Mouse (Mus musculus): ENCODE measurements around the gene Col24a1. TPM values are rescaled to one million over a fixed set of nuclear protein-coding genes. Genes with fewer than 3 reads are reported as not detected.

Gene Col24a1
- total RNA-seq, 2 experiments from 2014 or later, result 0.69 to 1.6 TPM

DNA sequence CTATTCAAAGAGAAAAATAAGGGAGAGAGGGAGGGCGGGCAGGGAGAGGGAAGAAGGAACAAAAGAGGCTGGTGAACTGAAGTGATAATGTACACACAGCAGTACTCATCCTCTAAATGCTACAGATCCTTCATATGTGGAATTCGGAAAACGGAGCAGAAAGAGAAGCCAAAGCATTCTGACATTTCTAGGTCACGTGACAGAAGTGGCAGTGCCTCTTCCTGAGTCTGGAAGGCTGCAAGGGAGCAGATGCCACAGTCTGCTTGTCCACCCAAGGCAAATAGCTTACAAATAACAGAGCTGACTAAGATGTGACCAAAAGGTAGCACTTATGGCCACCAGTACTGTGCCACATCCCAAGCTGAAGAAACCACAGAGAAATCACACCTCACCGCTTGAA is 164.8 kb downstream of the Col24a1 start:
- no peak for DNase-seq (ENCODE audit: low spot score in 2 of 2)

DNA sequence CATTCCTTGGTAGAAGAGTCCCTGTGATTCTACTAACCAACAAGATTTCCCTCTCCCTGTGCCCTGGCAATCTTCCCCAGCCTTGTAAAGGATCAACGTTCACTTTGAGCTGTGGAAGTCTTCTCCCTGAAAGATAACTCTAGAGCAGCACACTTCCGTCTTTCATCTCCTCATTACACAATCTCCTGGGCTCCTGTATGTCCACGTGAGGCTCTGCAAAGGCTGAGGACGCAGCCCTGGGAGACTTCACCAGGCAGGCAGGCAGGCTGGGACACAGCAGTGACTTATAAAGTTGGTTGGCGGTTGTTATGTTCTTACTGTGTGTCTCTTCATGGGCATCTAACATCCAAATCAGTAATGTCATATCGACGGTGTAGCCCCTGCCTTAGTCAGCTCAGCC is 170.1 kb downstream of the Col24a1 start:
- no peak for DNase-seq (ENCODE audit: low spot score in 2 of 2)

DNA sequence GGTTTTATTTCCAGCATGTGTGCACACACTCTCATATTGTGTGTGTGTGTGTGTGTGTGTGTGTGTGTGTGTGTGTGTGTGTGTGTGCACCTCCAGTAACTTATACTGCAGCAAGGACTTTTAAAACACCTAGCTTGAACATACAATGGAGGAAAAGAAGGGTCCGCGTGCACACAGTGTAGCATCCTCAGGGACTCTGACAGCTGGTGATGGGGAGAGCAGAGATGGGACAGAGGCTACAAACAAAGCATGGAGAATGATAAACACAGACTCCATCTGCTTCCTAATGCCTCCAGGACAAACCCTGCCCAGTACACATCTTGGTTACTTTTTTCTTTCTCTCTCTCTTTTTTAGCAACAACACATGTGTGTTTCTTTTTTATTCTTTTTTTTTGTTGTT is 171.5 kb downstream of the Col24a1 start:
- DNase-seq (ENCODE audit: low spot score in 2 of 2), result no peak

DNA sequence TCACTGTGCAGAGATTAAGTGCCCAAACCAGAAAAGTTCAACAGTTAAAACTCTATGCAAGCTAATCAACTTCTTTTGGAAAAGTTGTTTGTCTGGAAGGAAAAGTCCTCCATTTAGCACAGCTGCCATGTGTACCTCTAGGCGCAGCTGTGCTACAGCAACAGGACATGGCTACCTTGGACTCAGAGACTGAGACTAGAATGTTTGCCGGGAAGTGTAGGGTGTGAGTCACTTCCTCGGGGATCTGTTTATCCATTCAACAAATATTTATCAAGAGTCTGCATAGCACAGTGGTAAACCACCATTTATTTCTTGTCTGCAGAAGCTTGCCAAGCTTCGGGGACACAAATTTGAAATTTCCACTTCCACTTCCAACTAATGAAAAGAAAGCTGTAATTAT is 178.8 kb downstream of the Col24a1 start:
- no peak for DNase-seq (ENCODE audit: low spot score in 2 of 2)

DNA sequence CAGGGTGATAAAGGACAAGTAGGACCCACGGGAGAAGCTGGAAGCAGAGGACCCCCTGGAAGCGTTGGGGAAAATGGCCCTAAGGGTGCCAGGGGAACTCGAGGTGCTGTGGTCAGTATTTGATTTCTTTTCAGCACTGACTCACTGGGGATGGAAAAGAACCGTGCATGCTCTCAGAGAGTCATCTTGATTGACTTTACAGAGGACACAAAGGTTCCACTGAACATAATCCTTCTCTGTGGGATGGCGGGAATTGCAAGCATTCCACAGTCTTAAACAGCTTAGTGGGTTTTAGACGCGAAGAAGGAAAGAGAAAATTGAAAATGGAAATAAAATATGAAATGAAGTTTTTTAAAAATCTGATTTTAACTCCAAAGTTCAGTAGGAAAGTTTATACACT is 181.9 kb downstream of the Col24a1 start:
- DNase-seq (ENCODE audit: low spot score in 2 of 2), result no peak

DNA sequence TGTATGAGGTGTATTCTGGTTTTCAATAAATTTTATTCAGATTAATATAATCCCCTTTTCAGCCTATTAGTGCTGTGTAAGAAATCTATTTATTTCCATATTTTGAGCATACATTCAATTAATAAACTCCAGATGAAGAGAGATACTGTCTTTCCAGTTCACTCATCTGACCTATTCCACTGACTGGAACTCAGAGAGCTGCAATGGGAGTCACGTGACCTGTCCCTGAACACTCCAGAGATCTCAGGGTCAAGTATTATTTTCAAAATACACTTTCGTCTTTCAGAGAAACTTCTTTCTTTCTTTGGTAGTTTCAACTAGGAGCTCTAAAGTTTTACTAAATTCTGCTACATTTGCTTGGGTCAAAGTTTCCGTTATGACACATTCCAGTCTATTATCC is 184.4 kb downstream of the Col24a1 start:
- DNase-seq (ENCODE audit: low spot score in 2 of 2), result no peak

DNA sequence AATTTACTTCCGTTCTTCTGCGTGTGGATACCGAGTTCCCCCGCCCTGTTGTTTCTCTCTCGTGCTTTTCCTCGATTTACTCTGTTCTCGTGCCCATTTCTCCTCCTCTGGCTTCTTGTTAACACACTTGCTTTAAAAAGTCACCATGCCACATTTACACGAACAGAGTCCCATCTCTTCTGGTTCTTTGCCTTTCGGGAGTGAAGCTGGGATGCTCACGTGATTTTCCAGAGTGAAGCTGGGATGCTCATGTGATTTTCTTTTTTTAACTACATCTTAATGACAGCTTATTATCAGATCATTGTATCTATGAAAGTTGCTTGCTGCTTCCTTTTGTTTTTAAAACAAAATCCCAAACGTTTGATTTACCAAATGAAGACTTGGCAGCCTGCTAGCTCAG is 184.8 kb downstream of the Col24a1 start:
- DNase-seq (ENCODE audit: low spot score in 2 of 2), result no peak

DNA sequence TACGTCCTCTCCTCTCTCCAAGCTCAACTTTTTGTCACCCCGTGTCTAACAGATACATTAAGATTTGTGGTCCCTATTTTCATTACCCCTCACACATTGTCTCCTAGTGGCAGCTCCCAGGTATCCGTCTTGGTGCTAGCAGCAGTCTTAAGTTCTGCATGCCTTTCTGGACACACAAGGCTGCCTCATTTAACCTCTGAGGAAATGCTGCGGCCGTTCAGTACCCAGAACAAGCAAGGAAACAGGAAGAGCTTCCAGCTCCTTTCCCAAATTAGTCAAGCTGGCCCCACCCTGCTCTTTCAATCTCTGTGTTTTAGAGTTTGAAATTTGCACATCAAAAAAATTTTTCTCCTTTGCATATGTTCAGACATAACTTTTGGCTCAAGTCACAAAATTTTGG is 186.2 kb downstream of the Col24a1 start:
- no peak for DNase-seq (ENCODE audit: low spot score in 2 of 2)

DNA sequence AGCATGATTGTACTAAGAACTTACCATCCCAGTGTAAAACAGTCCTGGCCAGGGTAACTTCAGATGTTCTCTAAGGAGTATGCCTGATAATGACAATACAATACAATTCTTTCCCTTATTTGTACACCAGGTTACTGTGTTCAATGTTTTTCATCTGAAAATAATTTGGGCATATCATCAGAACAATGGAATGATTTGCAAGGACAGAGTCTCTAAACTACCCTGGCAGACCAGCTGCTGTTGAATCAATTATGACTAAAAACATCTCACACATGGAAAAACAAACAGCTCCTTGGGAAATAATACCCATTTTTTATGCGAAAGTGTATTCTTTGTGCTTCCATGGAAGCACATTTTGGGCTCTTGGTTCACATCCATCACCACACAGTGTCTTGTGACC is 198.0 kb downstream of the Col24a1 start:
- no peak for DNase-seq (ENCODE audit: low spot score in 2 of 2)

DNA sequence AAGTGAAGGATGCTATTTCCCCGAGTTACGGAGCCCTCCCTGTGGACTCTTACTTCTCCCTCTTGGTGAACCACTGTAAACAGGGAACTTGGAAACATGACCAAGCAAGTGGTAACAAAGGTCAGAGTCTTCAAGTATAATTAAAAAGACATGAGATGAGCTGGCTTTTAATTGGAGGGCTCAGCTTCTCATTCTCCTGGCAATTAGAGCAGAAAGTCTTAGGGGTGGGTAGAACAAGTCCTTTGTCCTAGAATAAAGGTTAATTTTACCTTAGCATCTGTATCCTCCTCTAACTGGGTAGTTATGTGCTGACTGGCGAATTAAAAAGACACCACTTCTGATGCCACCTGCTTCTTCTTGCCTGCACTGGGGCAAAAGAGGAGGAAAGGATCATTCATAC is 199.1 kb downstream of the Col24a1 start:
- no peak for DNase-seq (ENCODE audit: low spot score in 2 of 2)

DNA sequence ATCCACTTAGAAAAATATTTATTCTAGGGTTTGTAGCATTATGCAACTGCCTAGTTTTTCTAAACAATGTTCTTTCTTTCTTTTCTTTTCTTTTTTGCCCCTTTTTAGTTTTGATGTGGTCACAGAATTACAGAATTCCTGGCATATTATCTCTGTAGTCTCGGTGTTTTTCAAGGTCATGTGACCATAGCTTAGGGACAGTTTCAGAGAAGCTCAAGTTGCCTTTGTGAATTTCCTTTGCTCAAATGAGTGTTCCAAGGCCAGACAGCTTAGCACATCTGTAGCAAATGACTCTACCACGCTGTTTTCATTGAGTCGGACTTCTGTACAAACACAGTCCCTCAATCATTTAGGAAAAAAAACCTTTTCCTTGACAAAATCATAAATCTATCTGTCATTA is 205.9 kb downstream of the Col24a1 start:
- no peak for DNase-seq (ENCODE audit: low spot score in 2 of 2)

DNA sequence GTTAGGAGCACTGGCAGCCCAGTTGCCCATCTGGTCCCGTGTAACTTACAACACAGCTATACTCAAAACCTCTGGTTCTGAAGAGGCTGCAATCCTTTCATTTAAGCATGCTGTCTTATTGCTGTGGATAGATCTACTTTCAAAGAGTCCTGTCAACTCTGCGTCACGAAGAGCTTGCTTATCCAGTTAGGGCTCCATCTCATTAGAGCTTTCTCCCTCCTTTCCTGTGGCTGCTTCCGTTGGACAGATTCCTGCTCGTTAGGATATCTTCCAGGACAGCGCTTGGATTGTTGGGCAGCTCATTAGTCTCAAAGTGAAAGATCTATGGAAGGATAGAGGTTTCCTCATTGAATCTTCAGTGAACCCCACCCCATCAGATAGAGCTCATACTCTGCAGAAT is 206.6 kb downstream of the Col24a1 start:
- DNase-seq (ENCODE audit: low spot score in 2 of 2), result peak in 1 of 2 experiments; percentile 13

DNA sequence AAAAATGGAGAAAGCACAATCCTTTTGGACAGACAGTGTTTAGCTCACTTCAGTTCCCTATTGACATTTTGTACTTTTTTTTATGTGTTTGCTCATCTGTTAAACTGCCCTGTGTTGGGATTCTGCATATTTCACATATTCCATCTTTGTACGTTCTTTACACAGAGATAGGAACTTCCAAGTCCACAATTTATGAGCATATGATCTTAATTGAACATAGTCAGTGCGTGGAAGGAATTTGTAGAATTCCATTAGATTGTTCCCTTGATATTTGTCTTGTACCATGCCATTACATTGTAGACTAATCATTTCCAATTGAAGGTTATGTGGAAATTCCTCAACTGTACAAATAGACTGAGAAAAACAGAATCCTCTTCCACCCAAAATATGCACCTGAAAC is 212.6 kb downstream of the Col24a1 start:
- DNase-seq (ENCODE audit: low spot score in 2 of 2), result no peak

DNA sequence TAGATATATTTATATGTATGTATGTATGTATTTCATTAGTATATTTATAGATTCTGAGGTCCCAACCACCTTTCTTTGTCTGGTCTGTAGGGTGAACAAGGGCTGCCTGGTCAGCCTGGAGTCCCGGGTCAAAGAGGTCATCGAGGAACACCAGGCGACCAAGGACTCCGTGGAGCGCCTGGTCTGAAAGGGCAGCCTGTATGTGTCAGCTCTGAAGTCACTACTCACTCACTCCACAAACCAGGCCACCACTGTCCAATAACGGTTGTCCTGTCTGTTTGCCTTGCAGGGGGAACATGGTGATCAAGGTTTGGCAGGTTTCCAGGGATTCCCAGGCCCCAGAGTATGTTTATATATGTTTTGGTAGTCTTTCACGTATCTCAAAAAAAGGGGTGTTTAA is 216.3 kb downstream of the Col24a1 start:
- no peak for DNase-seq (ENCODE audit: low spot score in 2 of 2)

DNA sequence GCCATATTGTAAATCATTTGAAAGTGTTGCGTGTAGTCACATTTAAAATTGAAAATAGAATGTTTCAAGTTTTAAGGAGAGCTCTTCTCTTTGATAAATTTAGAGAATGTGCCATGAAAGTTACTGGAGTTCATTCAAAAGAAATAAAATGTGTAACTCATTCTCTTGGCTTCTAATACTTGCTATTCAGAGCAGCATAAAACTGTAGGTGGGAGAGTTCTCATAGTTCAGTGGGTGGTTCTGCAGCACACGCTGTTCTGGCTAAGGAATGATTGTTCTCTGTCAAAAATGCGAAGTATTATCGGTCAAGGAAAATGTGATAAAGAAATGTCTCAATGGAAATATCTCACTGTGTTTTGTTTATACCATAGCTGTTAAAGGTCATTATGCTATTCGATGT is 221.9 kb downstream of the Col24a1 start:
- DNase-seq (ENCODE audit: low spot score in 2 of 2), result no peak

DNA sequence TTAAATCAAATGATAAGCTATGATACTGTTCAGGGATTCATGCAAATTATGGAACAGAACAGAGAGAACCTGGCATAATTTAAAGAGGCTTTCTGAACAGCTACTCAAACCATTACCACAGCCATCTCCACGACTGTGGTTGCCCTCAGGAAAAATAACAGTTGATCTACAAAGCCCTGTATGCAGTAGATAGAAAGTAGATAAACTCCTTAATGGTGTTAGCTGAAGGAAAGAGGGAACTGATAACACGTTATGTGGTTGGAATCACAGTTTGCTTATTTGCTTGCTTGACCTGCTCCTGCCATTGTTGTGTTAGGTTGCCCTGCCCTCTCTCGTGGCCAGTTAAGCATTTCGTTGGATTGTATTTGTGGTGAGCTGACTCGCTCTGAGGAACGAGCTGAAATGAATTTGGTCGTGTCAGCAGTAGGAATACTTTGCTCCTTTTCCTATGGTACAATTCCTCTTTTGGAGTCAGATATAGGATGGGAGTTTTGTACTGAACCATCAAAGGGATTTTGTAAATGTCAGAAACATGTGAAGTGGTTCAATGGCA is 229.3 kb downstream of the Col24a1 start:
- no peak for DNase-seq (ENCODE audit: low spot score in 2 of 2)

DNA sequence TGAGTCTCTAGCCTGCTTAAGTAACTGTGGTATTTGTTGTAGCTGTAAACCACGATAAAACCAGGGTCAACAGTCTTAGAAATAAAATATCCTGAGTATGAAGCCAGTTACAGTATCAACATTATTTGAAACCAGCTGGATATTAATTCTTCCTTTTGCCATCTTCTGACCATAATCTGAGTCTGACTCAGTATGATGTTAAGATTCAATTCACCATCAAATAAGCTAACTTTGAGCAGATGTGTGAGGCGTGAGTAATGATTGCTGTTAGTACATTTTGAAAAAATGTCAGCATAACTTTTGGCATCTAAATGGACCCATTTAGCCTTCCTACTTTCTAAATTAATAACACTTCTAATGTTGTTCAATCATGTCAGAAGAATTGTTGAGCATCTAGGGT is 230.0 kb downstream of the Col24a1 start:
- DNase-seq (ENCODE audit: low spot score in 2 of 2), result no peak

DNA sequence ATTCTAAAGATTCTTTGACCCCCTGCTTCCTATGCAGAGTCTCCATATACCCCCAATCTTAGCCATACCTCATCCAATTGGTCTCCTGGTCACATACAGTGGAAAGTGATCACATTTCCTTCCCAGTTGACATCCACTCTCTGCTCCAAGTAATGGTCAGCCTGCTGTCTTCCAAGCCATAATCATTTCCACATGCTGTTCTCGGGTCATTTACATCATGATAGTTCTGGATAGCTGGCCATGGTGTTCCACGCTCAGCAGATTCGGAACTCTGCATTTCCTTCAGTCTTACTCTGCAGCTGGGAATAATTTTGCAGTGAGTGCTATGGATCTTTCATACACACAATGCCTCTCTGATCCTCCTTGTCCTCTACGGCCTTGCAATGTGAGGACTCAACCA is 233.0 kb downstream of the Col24a1 start:
- no peak for DNase-seq (ENCODE audit: low spot score in 2 of 2)

DNA sequence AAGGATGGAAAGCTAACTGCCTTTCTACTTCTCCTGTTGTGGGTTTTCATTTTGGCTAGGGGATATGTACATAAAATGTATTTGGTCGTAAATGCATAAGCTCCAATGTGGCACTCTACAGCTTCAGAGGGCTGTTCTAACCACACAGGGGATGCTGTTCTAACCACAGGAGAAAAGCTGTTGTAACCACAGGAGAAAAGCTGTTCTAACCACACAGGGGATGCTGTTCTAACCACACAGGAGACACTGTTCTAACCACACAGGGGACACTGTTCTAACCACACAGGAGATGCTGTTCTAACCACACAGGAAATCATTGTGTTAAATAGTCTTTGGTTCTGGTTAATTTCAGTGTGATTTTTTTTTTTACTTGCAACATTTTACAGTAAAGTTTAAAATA is 245.6 kb downstream of the Col24a1 start:
- no peak for DNase-seq (ENCODE audit: low spot score in 2 of 2)

DNA sequence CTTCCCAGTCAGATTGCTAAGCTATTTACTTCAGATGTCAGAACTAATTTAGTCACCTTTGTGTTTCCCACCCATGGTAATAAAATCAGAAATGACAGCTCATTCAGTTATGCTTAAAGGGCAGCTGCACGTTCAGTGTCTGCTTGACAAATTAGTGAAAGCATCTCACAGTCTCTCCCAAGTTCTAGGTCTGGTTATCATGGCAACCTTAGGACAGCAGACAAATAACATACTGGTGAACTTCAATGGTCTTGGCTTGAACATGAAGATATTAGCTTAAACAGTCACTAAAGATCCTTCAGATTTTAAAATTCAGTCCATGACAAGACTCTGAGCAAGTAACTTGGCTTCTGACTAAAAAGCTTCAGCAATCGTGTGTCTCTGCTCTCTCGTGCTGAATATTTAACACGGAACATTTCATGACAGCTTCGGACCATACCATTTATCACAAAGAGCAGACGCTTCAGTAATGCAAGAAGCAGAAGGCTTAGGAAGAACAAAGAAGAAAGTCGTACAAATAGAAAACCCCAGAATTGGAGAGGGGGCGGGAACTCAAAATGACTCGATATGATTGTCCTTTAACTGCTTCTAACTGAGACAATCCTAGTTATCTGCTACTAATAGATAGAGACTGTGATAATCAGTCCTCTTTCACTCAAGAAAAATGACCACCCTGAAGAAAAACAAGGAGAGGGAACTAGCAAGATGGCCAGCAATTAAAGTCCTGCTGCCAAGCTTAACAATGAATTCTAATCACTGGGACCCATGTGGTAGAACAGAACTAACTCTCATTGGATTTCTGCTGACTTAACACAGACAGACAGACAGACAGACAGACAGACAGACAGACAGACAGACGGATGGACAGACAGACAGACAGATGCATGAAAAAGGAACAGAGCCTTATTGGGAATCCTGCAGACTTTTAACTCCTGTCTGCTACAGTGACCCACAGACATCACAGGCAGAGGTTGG is 256.5 kb downstream of the Col24a1 start:
- no peak for DNase-seq (ENCODE audit: low spot score in 2 of 2)

DNA sequence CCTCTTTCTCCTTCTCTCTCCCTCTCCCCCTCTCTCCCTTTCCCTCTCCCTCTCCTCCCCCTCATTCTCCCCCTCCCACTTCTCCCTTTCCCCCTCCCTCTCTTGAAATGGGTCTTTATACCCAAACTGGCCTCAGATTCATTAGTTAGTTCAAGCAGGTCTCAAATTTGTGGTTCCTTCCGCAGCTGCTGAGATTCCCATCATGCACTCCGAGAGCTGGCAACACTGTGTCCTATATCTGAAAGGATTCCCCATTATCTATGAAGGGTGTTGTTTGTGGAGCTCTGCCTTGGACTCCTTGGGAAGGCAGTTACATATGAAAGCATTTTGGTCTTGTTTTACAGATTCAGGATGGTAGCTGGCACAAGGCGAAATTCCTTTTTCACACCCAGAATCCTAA is 257.9 kb downstream of the Col24a1 start:
- DNase-seq (ENCODE audit: low spot score in 2 of 2), result peak in 1 of 2 experiments; percentile 14

DNA sequence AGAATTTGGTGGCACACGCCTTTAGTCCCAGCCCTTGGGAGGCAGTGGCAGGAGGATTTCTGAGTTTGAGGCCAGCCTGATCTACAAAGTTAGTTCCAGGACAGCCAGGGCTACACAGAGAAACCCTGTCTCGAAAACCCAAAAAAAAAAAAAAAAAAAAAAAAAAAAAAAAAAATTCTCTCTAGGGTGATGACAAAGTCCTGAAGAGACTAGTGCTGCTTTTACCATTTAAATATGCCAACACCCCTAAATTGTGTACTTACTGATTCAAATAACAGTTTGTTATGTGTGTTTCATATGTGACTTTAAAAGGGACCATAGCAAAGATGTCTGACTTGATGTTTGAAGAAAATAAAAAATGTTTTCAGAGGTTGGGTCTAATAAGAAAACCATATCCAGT is 262.1 kb downstream of the Col24a1 start:
- no peak for DNase-seq (ENCODE audit: low spot score in 2 of 2)

DNA sequence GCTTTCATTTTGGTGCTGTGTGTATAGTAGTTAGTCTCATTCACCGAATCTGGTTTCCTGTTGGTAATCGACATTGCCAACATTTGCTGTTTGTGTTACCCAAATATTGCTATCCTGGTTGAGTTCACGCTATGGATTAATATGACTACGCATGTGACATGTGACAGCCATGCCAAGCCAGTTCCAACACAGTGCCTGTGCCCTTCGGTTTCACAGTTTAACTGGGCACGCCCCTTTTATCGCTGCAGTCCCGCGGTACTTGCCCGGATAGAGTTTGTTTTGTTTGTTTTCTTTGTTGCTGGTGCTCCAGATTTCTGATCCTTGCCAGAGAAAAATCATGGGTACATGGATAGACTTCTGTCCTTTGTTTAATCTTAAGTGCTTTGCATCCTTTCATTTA is 263.9 kb downstream of the Col24a1 start:
- no peak for DNase-seq (ENCODE audit: low spot score in 2 of 2)

Measured in layer of hippocampus, postnatal 10 days (tissue).